Mouse (Mus musculus) v-Abl transformed pro-B cells (cell line): ENCODE data around the gene Gpr137.

ENCODE experiments used
- in situ Hi-C, 2 experiments: fragments of 400-800 bp; cut with MboI; formaldehyde crosslinking; loops; one replicate each; pipeline ENCODE4 v1.15.1; 2025; ENCODE audit not compliant: unreplicated experiment in 2 of 2

The Gpr137 gene

GRCm38 (mm10) chr19:6925307-6925573 is 17.0 kb downstream of the Gpr137 start, which contains the start of gene Catsperz:
Catsperz (minus strand) TSS chr19:6925380.
- in situ Hi-C loops = no loop called here

DNA sequence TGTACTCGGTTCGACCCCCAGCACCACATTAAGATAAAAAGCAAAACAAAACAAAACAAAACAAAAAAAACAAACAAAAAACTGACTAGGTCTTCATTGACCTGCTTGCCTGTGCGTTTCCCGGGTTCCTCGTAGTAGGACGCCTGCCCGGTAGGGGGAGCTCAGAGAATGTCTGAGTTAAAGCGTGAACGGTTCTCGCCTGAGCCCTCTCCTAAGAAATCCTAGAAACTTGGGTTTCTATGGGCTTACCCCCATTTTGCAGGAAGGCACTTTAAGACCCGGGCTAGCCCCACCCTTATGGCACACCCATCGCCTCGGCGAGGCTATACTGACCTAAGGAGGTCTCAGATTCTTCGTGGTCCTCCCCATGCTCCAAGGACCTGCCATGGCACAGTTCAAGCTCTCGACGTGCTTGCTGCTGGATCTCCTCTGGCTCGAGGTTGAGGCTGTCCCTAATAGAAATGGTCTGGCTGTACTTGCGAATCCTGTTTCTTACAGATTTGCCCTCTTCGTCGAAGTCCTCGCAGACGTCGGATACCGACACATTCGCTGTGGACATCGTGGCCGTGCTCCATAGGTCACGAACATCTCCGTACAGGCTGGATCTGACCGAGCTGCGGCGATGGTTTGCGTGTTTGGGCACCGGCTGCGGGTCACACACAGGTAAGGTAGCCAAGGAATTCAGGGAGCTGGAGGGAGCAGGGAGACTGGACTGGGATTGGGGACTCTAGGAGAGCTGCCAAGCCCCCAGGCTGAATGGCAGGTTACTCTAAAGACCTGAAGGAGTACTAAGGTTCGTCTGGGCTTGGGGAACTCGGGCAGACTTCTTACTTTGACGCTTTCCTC is 17.6 kb downstream of the Gpr137 start:
- in situ Hi-C loops = loop anchor here (5.0 kb wide), 2 partner anchors 53 to 98 kb away; partner anchors contain the start of gene Plcb3 (in 2 of the 2)

DNA sequence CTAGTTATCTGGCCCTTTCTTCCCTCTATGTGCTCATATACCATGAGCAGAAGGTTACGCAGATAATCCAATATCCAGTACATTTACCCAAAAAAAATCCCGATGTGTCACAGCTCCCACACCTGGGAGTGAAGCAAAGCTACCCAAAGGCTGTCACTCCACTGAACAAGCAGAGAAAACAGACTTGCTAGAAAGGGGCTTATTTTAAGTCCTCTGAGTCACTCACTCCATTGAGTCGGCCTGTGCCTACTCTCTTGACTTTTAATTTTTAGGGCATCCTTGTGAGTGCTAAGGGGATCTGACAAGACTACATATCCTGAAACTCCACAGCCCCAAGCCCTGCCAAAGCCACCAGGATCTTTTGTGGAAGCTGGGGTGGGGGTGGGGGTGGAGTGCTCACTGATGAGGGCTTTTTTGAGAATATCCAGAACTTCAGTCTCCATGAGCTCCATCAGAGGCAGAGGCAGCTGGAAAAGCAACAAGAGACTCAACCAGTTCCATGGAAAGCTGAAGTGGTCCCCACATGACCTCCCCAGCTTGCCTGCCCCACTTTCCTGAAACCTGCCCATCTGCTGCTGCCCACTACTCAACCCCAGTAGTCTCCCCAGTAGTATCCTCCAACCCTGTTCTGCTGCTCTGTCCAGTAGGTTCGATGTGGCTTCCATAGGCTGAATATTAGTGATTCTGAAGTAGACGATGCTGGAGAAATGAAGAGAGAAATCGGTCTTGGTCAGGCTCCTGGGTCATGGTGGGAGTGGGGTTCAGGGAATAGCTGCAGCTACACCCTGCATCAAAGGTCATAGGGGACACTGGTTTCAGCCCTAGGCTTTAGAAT is 19.2 kb downstream of the Gpr137 start:
- in situ Hi-C loops = loop anchor here (5.0 kb wide), 2 partner anchors 54 to 99 kb away; partner anchors contain the start of gene Plcb3 (in 2 of the 2)

GRCm38 (mm10) chr19:6921647-6922567 is 20.4 kb downstream of the Gpr137 start, which contains the start of gene Esrra:
Esrra (minus strand) TSS chr19:6921813.
- in situ Hi-C loops = loop anchor here (5.0 kb wide), 2 partner anchors 55 to 100 kb away; partner anchors contain the start of gene Plcb3 (in 2 of the 2)

DNA sequence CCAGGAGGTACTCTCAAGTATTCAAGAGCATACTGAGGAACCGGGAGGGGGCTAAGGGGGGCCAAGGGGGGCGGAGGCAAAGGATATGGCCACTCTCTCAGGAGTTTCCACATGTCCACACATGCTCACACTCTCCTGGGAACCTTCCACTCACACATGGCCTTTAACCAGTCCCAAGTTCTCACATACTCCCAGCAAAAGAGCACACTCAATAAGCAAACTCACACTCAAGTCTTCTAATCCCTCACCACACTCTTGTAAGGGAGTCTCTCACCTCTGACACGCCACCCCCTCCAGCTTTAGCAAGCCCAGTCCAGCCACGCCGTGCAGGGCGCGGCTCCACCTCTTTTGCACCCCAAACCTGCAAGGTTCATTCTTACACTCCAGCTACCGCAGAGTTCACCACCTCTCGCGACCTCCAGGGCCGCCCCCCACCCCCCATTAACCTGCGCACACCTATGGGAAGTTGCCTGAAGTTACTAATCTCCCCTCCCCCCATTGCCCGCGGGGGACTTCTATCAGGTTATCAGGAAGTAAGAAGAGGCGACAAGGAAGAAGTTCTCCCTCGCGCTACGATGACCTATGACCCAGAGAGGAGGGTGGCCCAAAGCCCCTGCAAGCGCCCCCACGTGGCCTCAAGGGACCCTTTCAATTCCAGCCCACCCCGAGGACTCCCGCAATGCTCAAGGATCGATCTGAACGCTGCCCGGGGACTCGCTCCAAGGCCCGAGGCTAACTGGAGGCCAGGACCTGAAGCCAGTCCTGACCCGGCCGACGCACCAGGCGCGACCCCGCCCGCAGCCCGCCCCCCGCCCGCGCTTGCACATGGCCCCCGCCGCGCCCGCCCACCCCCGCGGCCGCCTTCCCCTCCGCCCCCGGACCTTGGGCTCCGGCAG is 21.3 kb downstream of the Gpr137 start:
- in situ Hi-C loops = loop anchor here (5.0 kb wide), 2 partner anchors 56 to 101 kb away; partner anchors contain the start of gene Plcb3 (in 2 of the 2)

- in situ Hi-C loops = loop anchor here (5.0 kb wide), 2 partner anchors 57 to 102 kb away; partner anchors contain the start of gene Plcb3 (in 2 of the 2)
Measured at GRCm38 (mm10) chr19:6919876-6920740, 22.2 kb downstream of the Gpr137 start.

DNA sequence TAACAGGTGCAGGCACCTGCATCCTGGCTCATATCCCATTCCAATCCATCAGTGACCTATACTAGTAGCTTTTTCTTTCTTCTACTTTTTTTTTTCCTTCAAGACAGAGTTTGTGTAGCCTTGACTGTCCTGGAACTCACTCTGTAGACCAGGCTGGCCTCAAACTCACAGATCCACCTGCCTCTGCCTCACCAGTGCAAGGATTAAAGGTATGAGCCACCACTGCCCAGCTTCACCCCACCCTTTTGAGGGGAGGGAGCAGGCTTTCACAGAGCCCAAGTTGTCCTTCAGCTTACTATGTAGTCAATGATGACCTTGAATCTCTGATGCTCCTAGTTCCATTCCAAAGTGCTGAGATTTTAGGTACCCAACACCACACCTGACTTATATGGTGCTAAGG is 22.8 kb downstream of the Gpr137 start:
- in situ Hi-C loops = no loop called here

DNA sequence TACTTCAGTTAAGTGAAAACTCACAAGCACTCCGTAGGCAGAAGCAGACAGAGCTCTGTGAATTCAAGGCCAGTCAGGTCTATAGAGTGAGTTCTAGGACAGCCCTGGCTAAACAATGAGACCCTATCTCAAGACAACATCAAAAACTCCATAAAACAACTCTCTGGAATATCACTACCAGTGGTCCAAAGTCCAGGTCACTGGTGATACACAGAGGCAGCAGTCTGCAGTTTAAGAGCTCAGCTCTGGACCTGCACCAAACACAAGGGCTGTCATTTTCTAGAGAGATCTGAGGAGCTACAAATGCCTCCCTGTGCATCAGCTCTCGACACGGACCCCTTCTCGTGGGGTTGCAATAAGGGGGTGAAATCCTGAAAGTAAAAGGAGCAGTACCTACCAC is 24.0 kb downstream of the Gpr137 start:
- in situ Hi-C loops = no loop called here

DNA sequence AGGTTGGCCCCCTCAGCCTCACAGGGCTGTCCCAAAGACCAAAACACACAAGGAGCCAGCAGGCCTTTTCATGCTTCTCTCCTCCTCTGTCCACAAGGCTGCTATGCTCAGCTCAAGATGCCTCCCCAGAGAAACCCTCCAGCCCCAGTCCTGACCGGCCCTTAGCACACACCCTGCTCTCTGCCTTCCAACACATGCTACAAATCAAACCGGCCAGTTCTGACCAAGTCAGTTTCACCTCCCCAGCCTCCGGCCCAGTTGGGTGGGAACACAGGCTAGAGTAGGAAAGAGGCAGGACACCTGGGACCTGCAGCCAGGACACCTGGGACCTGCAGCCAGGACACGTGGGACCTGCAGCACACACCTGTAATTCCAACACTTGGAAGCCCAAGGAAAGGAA is 25.8 kb downstream of the Gpr137 start:
- in situ Hi-C loops = no loop called here

DNA sequence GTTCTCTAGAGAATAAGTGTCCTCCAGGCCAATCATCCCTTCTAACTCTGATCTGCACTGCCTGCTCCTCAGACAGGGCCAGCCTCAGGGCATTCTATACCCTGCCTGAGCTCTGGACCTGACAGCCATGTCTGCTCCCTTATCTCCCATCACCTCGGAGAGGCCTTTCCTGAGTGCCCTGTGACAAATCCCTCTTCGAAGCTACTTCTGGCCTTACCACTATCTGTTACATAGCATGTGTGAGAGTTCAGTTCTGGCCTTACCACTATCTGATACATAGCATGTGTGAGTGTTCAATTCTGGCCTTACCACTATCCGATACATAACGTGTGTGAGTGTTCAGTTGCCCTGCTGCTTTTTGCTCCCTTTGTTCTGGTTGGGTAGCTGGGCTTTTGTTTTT is 27.0 kb downstream of the Gpr137 start:
- in situ Hi-C loops = no loop called here

DNA sequence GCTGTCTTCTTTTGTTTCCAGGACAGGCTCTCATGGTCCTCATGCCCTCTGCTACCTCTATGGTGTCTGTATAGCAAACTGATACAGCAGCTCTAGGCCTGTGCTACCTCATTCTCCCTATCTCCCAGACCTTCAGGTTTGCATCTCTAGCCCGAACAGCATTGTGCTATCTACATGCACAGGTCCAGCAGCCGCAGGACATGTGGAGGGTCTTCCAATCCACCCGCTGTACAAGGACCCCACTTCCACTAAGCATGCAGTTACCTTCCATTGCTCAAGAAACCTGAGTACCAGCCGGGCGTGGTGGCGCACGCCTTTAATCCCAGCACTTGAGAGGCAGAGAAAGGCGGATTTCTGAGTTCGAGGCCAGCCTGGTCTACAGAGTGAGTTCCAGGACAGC is 27.7 kb downstream of the Gpr137 start:
- in situ Hi-C loops = loop anchor here (5.0 kb wide), 1 partner anchor 42 kb away; no protein-coding TSS in a partner anchor

DNA sequence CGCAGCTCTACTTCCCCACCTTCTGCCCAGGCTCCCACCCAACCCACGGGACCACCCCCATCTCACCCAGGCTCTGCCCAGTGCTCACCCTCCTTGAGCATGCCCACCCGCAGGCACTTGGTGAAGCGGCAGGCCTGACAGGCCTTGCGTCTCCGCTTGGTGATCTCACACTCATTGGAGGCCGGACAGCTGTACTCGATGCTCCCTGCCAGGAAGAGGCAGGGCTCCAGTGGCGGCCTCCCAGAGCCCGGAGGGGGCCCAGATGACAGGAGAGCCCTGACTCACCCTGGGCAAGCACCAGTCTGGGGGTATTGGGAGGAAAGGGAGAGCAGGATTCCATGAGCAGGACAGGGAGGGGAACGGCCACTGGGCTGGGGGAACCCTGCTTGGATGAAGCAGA is 28.3 kb downstream of the Gpr137 start:
- in situ Hi-C loops = loop anchor here (5.0 kb wide), 1 partner anchor 42 kb away; no protein-coding TSS in a partner anchor

DNA sequence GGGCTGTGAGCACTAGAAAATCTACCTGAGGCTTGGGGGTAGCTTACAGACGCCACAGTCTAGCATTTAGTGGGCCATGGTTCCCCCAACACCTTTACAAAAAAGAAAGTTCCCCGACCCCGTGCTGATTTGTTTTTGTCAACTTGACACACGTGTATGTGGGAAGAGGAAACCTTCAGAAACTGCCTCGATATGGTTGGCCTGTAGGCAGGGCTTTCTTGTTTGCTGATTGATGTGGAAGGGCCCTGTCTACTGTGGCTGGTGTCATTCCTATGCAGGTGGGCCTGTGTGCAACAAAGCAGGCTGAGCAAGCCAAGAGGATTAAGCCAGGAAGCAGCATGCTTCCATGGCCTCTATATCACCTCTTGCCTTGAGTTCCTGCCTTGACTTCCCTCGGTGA is 29.2 kb downstream of the Gpr137 start:
- in situ Hi-C loops = loop anchor here (5.0 kb wide), 1 partner anchor 41 kb away; no protein-coding TSS in a partner anchor

GRCm38 (mm10) chr19:6912205-6912970 is 29.9 kb downstream of the Gpr137 start:
- in situ Hi-C loops = loop anchor here (5.0 kb wide), 1 partner anchor 40 kb away; no protein-coding TSS in a partner anchor

DNA sequence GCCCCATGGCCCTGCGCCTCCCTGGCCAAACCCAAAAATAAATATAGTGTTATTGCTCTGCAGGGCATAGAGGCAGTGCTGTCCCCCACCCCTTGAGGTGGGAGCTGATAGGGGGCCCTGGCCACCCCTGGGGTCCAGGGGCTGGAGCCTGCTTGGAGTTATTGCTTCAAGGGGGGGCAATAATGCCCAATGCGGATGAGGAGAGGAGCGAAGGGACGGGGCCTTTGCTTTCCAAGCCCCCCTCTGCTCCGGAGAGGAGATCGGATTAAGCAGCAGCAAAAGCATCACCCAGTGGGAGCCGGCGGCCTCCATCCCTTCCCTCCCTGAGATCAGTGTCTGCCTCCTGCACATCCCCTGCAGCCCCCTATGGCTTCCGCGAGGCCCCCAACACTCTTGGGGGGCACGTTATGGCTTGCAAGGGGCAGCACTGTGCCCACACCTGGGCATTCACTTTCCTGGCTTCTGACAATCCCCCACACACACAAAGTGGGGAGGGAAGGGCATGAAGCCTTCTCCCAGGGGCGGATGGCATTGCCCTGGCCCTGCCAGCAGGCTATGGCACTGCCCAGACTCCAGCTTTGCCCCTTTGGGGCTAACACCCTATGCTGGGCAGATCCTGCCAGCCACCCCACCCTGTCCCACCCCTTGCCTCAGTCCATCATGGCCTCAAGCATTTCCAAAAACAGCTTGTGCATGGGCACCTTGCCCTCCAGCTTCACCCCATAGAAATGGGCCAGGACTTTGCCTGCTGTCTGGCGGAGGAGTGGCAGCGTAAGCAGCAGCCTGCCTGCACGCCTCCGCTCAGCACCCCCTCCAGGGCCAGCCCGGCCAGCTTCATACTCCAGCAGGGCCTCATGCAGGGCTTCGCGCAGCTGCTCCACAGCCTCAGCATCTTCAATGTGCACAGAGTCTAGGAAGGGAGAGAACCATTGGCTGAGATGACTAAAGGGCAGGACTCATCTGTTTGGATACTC is 30.9 kb downstream of the Gpr137 start:
- in situ Hi-C loops = loop anchor here (5.0 kb wide), 1 partner anchor 39 kb away; no protein-coding TSS in a partner anchor

- in situ Hi-C loops = loop anchor here (5.0 kb wide), 1 partner anchor 38 kb away; no protein-coding TSS in a partner anchor
Measured at GRCm38 (mm10) chr19:6910306-6910705, 32.0 kb downstream of the Gpr137 start.
